ENCODE assay signal across 9 mouse cellular contexts in genomic region chr10:29106962-29107361, GRCm38 (mm10). TPM values are rescaled to one million over a fixed set of nuclear protein-coding genes. Genes with fewer than 3 reads are reported as not detected.
DNase-seq lines count a peak whose midpoint lies in the region; ATAC-seq and TF ChIP-seq lines count a peak whose summit lies in the region.
"Had no signal": no experiment of that assay in that cellular context is flagged by ENCODE, and none has a peak within 500 bp of the region (broad histone marks: within the 10 kb centered on the region; RNA-seq: fewer than 3 reads in every experiment).

No protein-coding gene starts in this region.

- H3K4me2 ChIP-seq in intestine, postnatal 0 days (replicated peaks; ENCODE audit: low read depth): no peak overlapping the region
- H3K4me2 ChIP-seq in intestine, embryonic 15.5 days (replicated peaks): no peak overlapping the region
- no peak overlapping the region for H3K4me2 ChIP-seq in hindbrain, embryonic 13.5 days
- H3K4me2 ChIP-seq: liver, embryonic 15.5 days had no signal

- no peak overlapping the region for H3K27ac ChIP-seq in intestine, postnatal 0 days (ENCODE audit: low read depth, low read length)
- H3K27ac ChIP-seq in intestine, embryonic 15.5 days: no peak overlapping the region
- H3K27ac ChIP-seq in hindbrain, embryonic 13.5 days: no peak overlapping the region
- H3K27ac ChIP-seq: liver, embryonic 15.5 days had no signal

- no peaks in the 10 kb centered on the region for H3K9me3 ChIP-seq in intestine, postnatal 0 days (ENCODE audit: control insufficient read depth)
- no peaks in the 10 kb centered on the region for H3K9me3 ChIP-seq in intestine, embryonic 15.5 days
- H3K9me3 ChIP-seq in hindbrain, embryonic 13.5 days: no peaks in the 10 kb centered on the region
- H3K9me3 ChIP-seq: liver, embryonic 15.5 days had no signal

- no peak overlapping the region for H3K4me3 ChIP-seq in intestine, postnatal 0 days (ENCODE audit: low read depth, low read length)
- no peak overlapping the region for H3K4me3 ChIP-seq in intestine, embryonic 15.5 days (replicated peaks)
- H3K4me3 ChIP-seq in hindbrain, embryonic 13.5 days: no peak overlapping the region
- H3K4me3 ChIP-seq: liver, embryonic 15.5 days had no signal

- H3K9ac ChIP-seq in intestine, postnatal 0 days (ENCODE audit: low read depth, low read length): no peak overlapping the region
- no peak overlapping the region for H3K9ac ChIP-seq in intestine, embryonic 15.5 days
- no peak overlapping the region for H3K9ac ChIP-seq in hindbrain, embryonic 13.5 days
- H3K9ac ChIP-seq: liver, embryonic 15.5 days had no signal

- peak; percentile 6 for DNase-seq in CD4-positive helper T cell, adult 2 months (ENCODE audit: low read depth, low spot score)
- DNase-seq in ZHBTc4 (ENCODE audit: low read depth, low spot score): peak; percentile 59
- no peak for DNase-seq in spleen, adult 18-20 months
- no peak for DNase-seq in urinary bladder, adult 18-20 months (ENCODE audit: low spot score in 2 of 2)
- DNase-seq in heart, postnatal 14 days: no peak

- no peak for ATAC-seq in intestine, postnatal 0 days
- no peak for ATAC-seq in intestine, embryonic 15.5 days
- ATAC-seq in hindbrain, embryonic 13.5 days (ENCODE audit: low FRiP score): peak; percentile 36; the same call in 1 of the 2 replicates

- H3K36me3 ChIP-seq in intestine, postnatal 0 days (ENCODE audit: control insufficient read depth, insufficient read depth): no peaks in the 10 kb centered on the region
- H3K36me3 ChIP-seq in intestine, embryonic 15.5 days: no peaks in the 10 kb centered on the region
- no peaks in the 10 kb centered on the region for H3K36me3 ChIP-seq in hindbrain, embryonic 13.5 days
- H3K36me3 ChIP-seq: liver, embryonic 15.5 days had no signal

- 17% methylated on average over 4 of the region's 4 CpGs for WGBS in intestine, postnatal 0 days
- WGBS in intestine, embryonic 15.5 days: 9% methylated on average over 4 of the region's 4 CpGs
- 18% methylated on average over 4 of the region's 4 CpGs for WGBS in hindbrain, embryonic 13.5 days

- TF ChIP-seq CTCF in intestine, postnatal 0 days (IDR thresholded peaks at IDR 0.05; ENCODE audit: low read depth): peak; percentile 78

- H3K4me1 ChIP-seq in intestine, postnatal 0 days (replicated peaks; ENCODE audit: control insufficient read depth, insufficient read depth, low read length): no peaks in the 10 kb centered on the region
- H3K4me1 ChIP-seq in intestine, embryonic 15.5 days (replicated peaks): no peaks in the 10 kb centered on the region
- H3K4me1 ChIP-seq in hindbrain, embryonic 13.5 days (replicated peaks): no peaks in the 10 kb centered on the region
- H3K4me1 ChIP-seq: liver, embryonic 15.5 days had no signal

- H3K27me3 ChIP-seq in intestine, postnatal 0 days (replicated peaks; ENCODE audit: control insufficient read depth, insufficient read depth, low read length): no peaks in the 10 kb centered on the region
- no peaks in the 10 kb centered on the region for H3K27me3 ChIP-seq in intestine, embryonic 15.5 days (replicated peaks)
- no peaks in the 10 kb centered on the region for H3K27me3 ChIP-seq in hindbrain, embryonic 13.5 days
- H3K27me3 ChIP-seq: liver, embryonic 15.5 days had no signal

- intact Hi-C loops in heart, postnatal 14 days (cut with DNase I): loop anchor here (10.0 kb wide), 2 partner anchors 98 to 208 kb away; partner anchors contain the start of gene Echdc1

RNA-seq across cellular contexts. Expression of gene Soga3, which starts 36.7 kb away (rescaled TPM):
- polyA plus RNA-seq in intestine, postnatal 0 days (2015; fragmentation: Nextera tagmentation; extraction: Ambion mirVana): 2.2 and 2.7 TPM in 2 replicates
- polyA plus RNA-seq in intestine, embryonic 15.5 days (2015; fragmentation: Nextera tagmentation; extraction: Ambion mirVana): 3.2 and 3.6 TPM in 2 replicates
- polyA plus RNA-seq in hindbrain, embryonic 13.5 days (2015; fragmentation: Nextera tagmentation; extraction: Ambion mirVana): 86.1 and 99.0 TPM in 2 replicates
- total RNA-seq in heart, postnatal 14 days (2021): not detected

Comparison
In these comparisons a context has a peak if more than half of its experiments do, and no peak if none do; other contexts are left out.
1. DNase-seq: peak in CD4-positive helper T cell, adult 2 months (single experiment) and ZHBTc4 (single experiment); none in spleen, adult 18-20 months (0 of 2), urinary bladder, adult 18-20 months (0 of 2) and heart, postnatal 14 days (0 of 2).
2. RNA of gene Soga3, which starts 36.7 kb away (polyA plus RNA-seq): 86.1 to 99.0 TPM in hindbrain, embryonic 13.5 days; 3.2 to 3.6 TPM in intestine, embryonic 15.5 days and 2.2 to 2.7 TPM in intestine, postnatal 0 days; every median in the first group is over 10 times any median in the second.